Mouse (Mus musculus) neural tube, embryonic 14.5 days (tissue): Measurements from ENCODE around the gene Pak4. TPM values are rescaled to one million over a fixed set of nuclear protein-coding genes. Genes with fewer than 3 reads are reported as not detected.

ENCODE experiments used
- ATAC-seq: fragments of 200-750 bp; cut with Nextera tagmentation; 2 replicates; pipeline ENCODE4 v1.8.0; 2017; ENCODE audit warnings: low read depth, mild to moderate bottlenecking, moderate TSS enrichment, moderate library complexity
- H3K27ac ChIP-seq: fragments of 300-500 bp; sonication (generic); 2 replicates; pipeline ENCODE4 v1.5.1; 2014; ENCODE audit warnings: low read depth, mild to moderate bottlenecking, control low read depth, low read length, moderate library complexity, mixed read lengths
- H3K27me3 ChIP-seq: fragments of 300-500 bp; sonication (generic); 2 replicates; pipeline ENCODE4 v1.6.1; 2014; ENCODE audit warnings: low read length; ENCODE audit not compliant: control insufficient read depth, insufficient read depth
- H3K36me3 ChIP-seq: fragments of 300-500 bp; sonication (generic); 2 replicates; pipeline ENCODE4 v1.6.1; 2014; ENCODE audit warnings: low read length, mixed read lengths; ENCODE audit not compliant: control insufficient read depth, insufficient read depth
- H3K4me1 ChIP-seq: fragments of 300-500 bp; sonication (generic); 2 replicates; pipeline ENCODE4 v1.6.1; 2014; ENCODE audit warnings: low read length; ENCODE audit not compliant: control insufficient read depth, insufficient read depth
- H3K4me2 ChIP-seq: fragments of 300-500 bp; sonication (generic); 2 replicates; pipeline ENCODE4 v1.6.1; 2014; ENCODE audit warnings: mild to moderate bottlenecking, low read depth, low read length, control low read depth
- H3K4me3 ChIP-seq: fragments of 300-500 bp; sonication (generic); 2 replicates; pipeline ENCODE4 v1.5.1; 2014; ENCODE audit warnings: low read depth, low read length, control low read depth, mixed read lengths
- H3K9ac ChIP-seq: fragments of 300-500 bp; sonication (generic); replicated peaks from 2 replicates; pipeline ENCODE4 v1.6.1; 2014; ENCODE audit warnings: low read depth, mild to moderate bottlenecking, control low read depth, low read length, mixed read lengths
- H3K9me3 ChIP-seq: fragments of 300-500 bp; sonication (generic); 2 replicates; pipeline ENCODE4 v1.6.1; 2016; ENCODE audit warnings: low read length; ENCODE audit not compliant: control insufficient read depth
- WGBS: fragments of 180-500 bp; shearing (Covaris S2); extraction: QIAGEN DNeasy Blood & Tissue Kit; methylation state at CpG from one replicate; pipeline ENCODE4 v1.1.7; 2014; 5-methylcytosine and 5-hydroxymethylcytosine counted together
- polyA plus RNA-seq: library from polyadenylated mRNA; unstranded; fragments of >200 nt; fragmentation: Nextera tagmentation; extraction: Ambion mirVana; gene quantifications from 2 replicates; pipeline ENCODE4 v1.2.1, GENCODE M21; 2014

Pak4 gene
- polyA plus RNA-seq, 1 experiment from 2014 or later, result 10.6 TPM

DNA sequence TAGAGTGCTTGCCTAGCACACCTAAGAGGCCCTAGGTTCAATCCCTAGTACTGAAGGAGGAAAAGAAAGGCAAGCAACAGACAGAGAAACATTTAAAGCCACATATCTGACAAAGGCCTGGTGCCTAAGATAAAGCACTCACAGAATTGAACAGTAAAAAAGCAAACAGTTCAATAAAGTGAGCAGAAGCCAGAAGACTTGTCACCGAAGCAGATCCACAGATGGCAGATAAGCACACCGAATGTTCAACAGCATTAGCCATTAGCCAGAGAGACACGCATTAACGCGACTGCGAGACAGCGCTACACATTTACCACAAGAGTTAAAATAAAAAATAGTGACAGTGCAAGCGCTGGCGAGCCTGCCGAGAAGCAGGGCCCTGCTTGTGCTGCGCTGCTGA, 15.1 kb downstream of the Pak4 start:
- H3K27me3 ChIP-seq, result no peaks in the 10 kb centered on the region
- H3K4me1 ChIP-seq, result peaks cover 10% of the 10 kb centered on the region
- ATAC-seq, result no peak
- no peak overlapping the region for H3K4me3 ChIP-seq
- H3K4me2 ChIP-seq, result no peak overlapping the region
- H3K27ac ChIP-seq, result 0 out of 2 replicates have a peak overlapping the region, but pooled peaks have one; percentile 28
- 64% methylated on average over 11 of the region's 11 CpGs for WGBS
- no peaks in the 10 kb centered on the region for H3K36me3 ChIP-seq
- no peaks in the 10 kb centered on the region for H3K9me3 ChIP-seq
- H3K9ac ChIP-seq, result no peak overlapping the region; the same call in 1 of the 2 replicates

DNA sequence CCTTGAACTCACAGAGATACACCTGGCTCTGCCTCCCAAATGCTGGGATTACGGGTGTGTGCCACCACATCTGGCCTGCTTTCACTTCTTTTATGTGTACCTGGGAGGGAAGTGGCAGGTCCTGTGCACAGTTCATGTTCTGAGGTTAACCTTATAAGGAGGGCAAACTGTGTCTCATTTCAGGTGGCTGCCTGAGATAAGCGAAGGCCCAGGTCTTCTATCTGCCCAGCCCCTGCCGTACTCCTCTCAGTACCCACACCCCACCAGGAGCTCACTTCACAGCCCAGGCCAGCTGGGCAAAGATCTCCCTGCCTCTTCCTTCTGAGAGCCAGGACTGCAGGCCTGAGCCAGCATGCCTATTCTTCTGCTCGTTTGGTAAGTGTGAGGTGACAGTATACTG, 16.3 kb downstream of the Pak4 start:
- Histone ChIP-seq H3K4me3 (no peak overlapping the region), H3K4me2 (no peak overlapping the region), H3K9ac (no peak overlapping the region), H3K9me3 (no peaks in the 10 kb centered on the region), H3K36me3 (no peaks in the 10 kb centered on the region), H3K27me3 (no peaks in the 10 kb centered on the region), H3K27ac (no peak overlapping the region), H3K4me1 (peaks cover 2% of the 10 kb centered on the region)
- ATAC-seq, result no peak
- WGBS, result 85% methylated on average over 4 of the region's 4 CpGs

DNA sequence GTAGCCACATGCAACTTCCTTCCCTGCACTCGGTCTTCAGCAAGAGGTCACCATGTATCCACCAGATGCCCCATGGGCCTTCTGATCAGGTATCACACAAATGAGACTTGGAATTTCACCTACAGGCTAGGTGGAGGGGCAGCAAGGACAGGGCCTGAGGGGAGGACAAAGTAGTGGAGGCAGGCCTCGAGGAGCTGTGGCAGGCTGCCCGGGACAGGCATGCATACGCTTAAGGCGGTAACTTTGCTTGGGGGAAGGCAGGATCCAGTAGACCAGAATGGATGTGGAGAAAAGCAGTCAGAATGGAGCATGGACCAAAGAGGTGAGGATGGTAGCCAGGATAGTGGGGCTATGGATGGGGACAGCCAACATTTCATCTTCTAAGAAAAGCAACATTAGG, 18.2 kb downstream of the Pak4 start:
- WGBS, result 74% methylated on average over 5 of the region's 5 CpGs
- H3K27ac ChIP-seq, result no peak overlapping the region
- H3K4me1 ChIP-seq, result peaks cover 2% of the 10 kb centered on the region
- no peak overlapping the region for H3K9ac ChIP-seq
- H3K9me3 ChIP-seq, result no peaks in the 10 kb centered on the region
- H3K27me3 ChIP-seq, result no peaks in the 10 kb centered on the region
- no peak overlapping the region for H3K4me2 ChIP-seq
- ATAC-seq, result no peak
- no peak overlapping the region for H3K4me3 ChIP-seq
- no peaks in the 10 kb centered on the region for H3K36me3 ChIP-seq

DNA sequence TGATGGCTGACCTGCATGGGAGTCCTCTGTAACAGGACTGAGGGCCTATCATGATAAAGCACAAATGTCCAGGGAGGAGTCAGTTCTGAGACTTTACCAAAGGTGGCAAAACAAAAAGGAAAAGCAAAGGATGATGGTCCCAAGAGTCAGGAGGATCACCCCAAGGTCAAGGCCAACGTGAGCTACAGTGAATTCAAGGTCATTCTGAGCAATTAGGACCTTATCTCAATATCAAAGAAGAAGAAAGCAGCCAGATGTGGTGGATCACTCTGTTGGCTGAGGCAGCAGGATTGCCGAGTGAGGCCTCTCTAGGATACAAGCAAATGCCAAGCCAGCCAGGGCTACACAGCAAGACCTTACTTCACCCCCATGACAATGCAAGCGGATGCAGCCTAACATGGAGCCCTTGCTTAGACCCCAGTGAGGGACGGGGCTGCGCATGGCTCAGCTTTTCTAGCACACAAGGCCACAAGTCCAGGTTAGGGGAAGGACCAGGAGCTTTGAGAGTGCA, 19.4 kb downstream of the Pak4 start:
- Histone ChIP-seq H3K9me3 (no peaks in the 10 kb centered on the region), H3K9ac (no peak overlapping the region), H3K4me1 (peaks cover 2% of the 10 kb centered on the region), H3K27ac (no peak overlapping the region), H3K27me3 (no peaks in the 10 kb centered on the region), H3K4me2 (no peak overlapping the region), H3K4me3 (no peak overlapping the region), H3K36me3 (no peaks in the 10 kb centered on the region)
- 82% methylated on average over 5 of the region's 5 CpGs for WGBS
- no peak for ATAC-seq

DNA sequence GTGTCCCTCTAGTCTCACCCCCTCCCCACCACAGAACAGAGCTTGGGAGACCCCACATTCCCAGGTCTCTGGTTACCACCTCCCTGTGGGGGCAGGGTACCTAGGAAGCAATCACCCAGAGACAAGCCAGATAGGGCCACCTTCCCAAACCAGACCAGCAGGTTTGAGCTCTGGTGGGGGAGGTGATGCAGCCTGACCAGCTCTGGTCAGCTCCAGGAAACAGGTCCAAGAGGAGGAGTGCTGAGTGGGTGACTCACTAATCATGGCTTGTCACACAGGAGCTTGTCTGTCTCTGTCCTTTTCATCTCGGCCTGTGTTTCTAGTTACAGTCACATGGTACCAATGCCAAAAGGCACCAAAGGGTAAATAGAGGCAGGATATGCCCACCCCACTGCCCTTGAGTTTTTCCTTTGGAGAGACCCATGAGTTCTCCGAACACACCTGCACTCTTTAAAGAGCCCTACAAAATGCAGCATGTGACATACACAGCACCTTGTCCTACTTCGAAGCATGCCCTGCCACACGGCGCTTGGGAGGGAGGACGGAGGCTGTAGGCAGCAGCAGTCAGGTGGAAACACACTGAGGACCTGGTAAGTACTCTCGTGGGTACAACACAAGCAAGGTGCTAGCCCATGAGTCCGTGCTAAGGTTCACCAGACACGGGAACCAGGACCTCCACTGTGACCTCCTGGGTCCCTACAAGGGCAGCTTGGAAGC, 20.0 kb downstream of the Pak4 start:
- Histone ChIP-seq H3K9ac (no peak overlapping the region), H3K4me3 (no peak overlapping the region), H3K27ac (no peak overlapping the region), H3K4me1 (no peaks in the 10 kb centered on the region; the same call in 1 of the 2 replicates), H3K36me3 (no peaks in the 10 kb centered on the region), H3K4me2 (no peak overlapping the region), H3K9me3 (no peaks in the 10 kb centered on the region), H3K27me3 (no peaks in the 10 kb centered on the region)
- ATAC-seq, result no peak
- WGBS, result 92% methylated on average over 9 of the region's 9 CpGs

GRCm38 (mm10) chr7:28576271-28576914, 21.6 kb downstream of the Pak4 start:
- Histone ChIP-seq H3K27ac (no peak overlapping the region), H3K4me3 (no peak overlapping the region), H3K9me3 (no peaks in the 10 kb centered on the region), H3K36me3 (no peaks in the 10 kb centered on the region), H3K4me1 (no peaks in the 10 kb centered on the region), H3K27me3 (no peaks in the 10 kb centered on the region), H3K4me2 (no peak overlapping the region), H3K9ac (no peak overlapping the region)
- 70% methylated on average over 5 of the region's 5 CpGs for WGBS
- peak; percentile 39 for ATAC-seq

- H3K4me3 ChIP-seq, result no peak overlapping the region
- H3K27me3 ChIP-seq, result no peaks in the 10 kb centered on the region
- no peak overlapping the region for H3K4me2 ChIP-seq
- no peak overlapping the region for H3K9ac ChIP-seq
- no peak overlapping the region for H3K27ac ChIP-seq
- 0 out of 2 replicates have a peak, but pooled peaks cover 3% of the 10 kb centered on the region for H3K4me1 ChIP-seq
- WGBS, result 97% methylated on average over 11 of the region's 11 CpGs
- H3K36me3 ChIP-seq, result no peaks in the 10 kb centered on the region
- no peaks in the 10 kb centered on the region for H3K9me3 ChIP-seq
- no peak for ATAC-seq
These were observed 22.4 kb downstream of the Pak4 start for GRCm38 (mm10) chr7:28575597-28575996.

GRCm38 (mm10) chr7:28573236-28573635, 24.7 kb downstream of the Pak4 start:
- no peaks in the 10 kb centered on the region for H3K27me3 ChIP-seq
- H3K9ac ChIP-seq, result no peak overlapping the region
- no peaks in the 10 kb centered on the region for H3K36me3 ChIP-seq
- no peak overlapping the region for H3K4me2 ChIP-seq
- no peak overlapping the region for H3K27ac ChIP-seq
- WGBS, result 97% methylated on average over 3 of the region's 3 CpGs
- ATAC-seq, result no peak
- H3K9me3 ChIP-seq, result no peaks in the 10 kb centered on the region
- no peak overlapping the region for H3K4me3 ChIP-seq
- 0 out of 2 replicates have a peak, but pooled peaks cover 3% of the 10 kb centered on the region for H3K4me1 ChIP-seq

GRCm38 (mm10) chr7:28572689-28573088, 25.3 kb downstream of the Pak4 start:
- no peak for ATAC-seq
- H3K27ac ChIP-seq, result no peak overlapping the region
- no peak overlapping the region for H3K9ac ChIP-seq
- H3K27me3 ChIP-seq, result no peaks in the 10 kb centered on the region
- peaks cover under 1% of the 10 kb centered on the region; the same call in 1 of the 2 replicates for H3K36me3 ChIP-seq
- no peaks in the 10 kb centered on the region for H3K9me3 ChIP-seq
- H3K4me2 ChIP-seq, result no peak overlapping the region
- H3K4me3 ChIP-seq, result no peak overlapping the region
- 0 out of 2 replicates have a peak, but pooled peaks cover 3% of the 10 kb centered on the region for H3K4me1 ChIP-seq
- 91% methylated on average over 5 of the region's 5 CpGs for WGBS
